Mouse (Mus musculus): ENCODE data around the gene Mutyh. TPM values are rescaled to one million over a fixed set of nuclear protein-coding genes. Genes with fewer than 3 reads are reported as not detected.

Mutyh gene
- total and polyA plus RNA-seq, 3 experiments, result 0.81 to 2.5 TPM; not detected in 1

GRCm38 (mm10) chr4:116820902-116821693, 13.6 kb downstream of the Mutyh start:
- Histone ChIP-seq H3K27me3 (ENCODE audit: control insufficient read depth in 1 of 2, insufficient read depth in 2 of 2, low read length in 2 of 2) (peaks cover 0 to 2% of the 10 kb centered on the region in 2 experiments; a peak in 1 of 4 replicates), H3K4me1 (ENCODE audit: control insufficient read depth in 1 of 2, insufficient read depth in 2 of 2, low read length in 2 of 2) (peaks cover 0 to 3% of the 10 kb centered on the region in 2 experiments; a peak in 2 of 4 replicates), H3K36me3 (ENCODE audit: control insufficient read depth in 1 of 2, insufficient read depth in 2 of 2, low read length in 2 of 2) (peaks cover 0 to 4% of the 10 kb centered on the region in 2 experiments; a peak in 2 of 4 replicates), H3K9ac (ENCODE audit: control insufficient read depth, low read depth, low read length, poor library complexity, severe bottlenecking) (peak overlapping the region; percentile 44), H3K27ac (ENCODE audit: control insufficient read depth, low read depth, low read length) (no peak overlapping the region), H3K4me3 (ENCODE audit: control insufficient read depth in 1 of 2, insufficient read depth in 1 of 2, low read depth in 2 of 2, low read length in 2 of 2) (peak overlapping the region; percentile 75 to 83), H3K79me2 (ENCODE audit: control insufficient read depth, insufficient read depth, low read length, poor library complexity) (no peaks in the 10 kb centered on the region), H3K9me3 (replicated peaks; ENCODE audit: insufficient read depth, low read length) (no peaks in the 10 kb centered on the region)
- DNase-seq (ENCODE audit: low read depth, low spot score), result peak; percentile 67
- TF ChIP-seq MAX (IDR thresholded peaks at IDR 0.05; ENCODE audit: low read length), result 0 out of 2 replicates have a peak, but pooled peaks have one; percentile 22
- no peak for TF ChIP-seq MAFK (IDR thresholded peaks at IDR 0.05; ENCODE audit: borderline replicate concordance, low read depth, low read length)
- TF ChIP-seq MXI1 (IDR thresholded peaks at IDR 0.05; ENCODE audit: low read depth, low read length), result peak; percentile 47; the same call in 1 of the 2 replicates
- no peak for TF ChIP-seq CTCF (IDR thresholded peaks at IDR 0.05 in 2 of 3, conservative IDR thresholded peaks at IDR 0.05 in 1 of 3; ENCODE audit: control insufficient read depth in 1 of 3, insufficient read depth in 1 of 3, low read depth in 2 of 3, low read length in 3 of 3, poor library complexity in 1 of 3, severe bottlenecking in 1 of 3)

DNA sequence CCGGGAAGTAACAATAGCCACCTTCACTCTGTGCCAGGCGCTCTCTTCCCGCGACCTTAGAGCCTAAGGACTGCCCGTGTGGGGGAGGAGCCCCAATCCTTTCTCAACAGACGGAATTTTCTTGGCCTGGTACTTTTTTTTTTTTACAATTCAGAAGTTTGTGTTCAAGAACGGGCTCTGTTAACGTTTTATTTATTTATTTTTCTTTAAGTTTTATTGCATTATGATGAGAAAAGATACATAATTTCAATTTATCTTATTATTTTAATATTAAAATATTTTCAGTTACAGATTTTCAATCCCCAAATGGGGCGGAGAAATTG, 14.1 kb downstream of the Mutyh start, which contains the start of gene Hpdl:
Gene Hpdl (minus strand): TSS at position 14 of the 323 bp plus-strand sequence.
- Histone ChIP-seq H3K79me2 (ENCODE audit: control insufficient read depth, insufficient read depth, low read length, poor library complexity) (no peaks in the 10 kb centered on the region), H3K27me3 (ENCODE audit: control insufficient read depth in 1 of 2, insufficient read depth in 2 of 2, low read length in 2 of 2) (peaks cover 0 to 2% of the 10 kb centered on the region in 2 experiments; a peak in 1 of 4 replicates), H3K27ac (ENCODE audit: control insufficient read depth, low read depth, low read length) (no peak within 1 kb of the TSS), H3K4me1 (ENCODE audit: control insufficient read depth in 1 of 2, insufficient read depth in 2 of 2, low read length in 2 of 2) (peaks cover 0 to 3% of the 10 kb centered on the region in 2 experiments; a peak in 2 of 4 replicates), H3K9ac (ENCODE audit: control insufficient read depth, low read depth, low read length, poor library complexity, severe bottlenecking) (peak within 1 kb of the TSS; percentile 44), H3K36me3 (ENCODE audit: control insufficient read depth in 1 of 2, insufficient read depth in 2 of 2, low read length in 2 of 2) (peaks cover 0 to 4% of the 10 kb centered on the region in 2 experiments; a peak in 2 of 4 replicates), H3K4me3 (ENCODE audit: control insufficient read depth in 1 of 2, insufficient read depth in 1 of 2, low read depth in 2 of 2, low read length in 2 of 2) (peak within 1 kb of the TSS; percentile 75 to 83), H3K9me3 (replicated peaks; ENCODE audit: insufficient read depth, low read length) (no peaks in the 10 kb centered on the region)
- TF ChIP-seq MXI1 (IDR thresholded peaks at IDR 0.05; ENCODE audit: low read depth, low read length), result no peak
- peak; percentile 65 for TF ChIP-seq ZNF384 (IDR thresholded peaks at IDR 0.05; ENCODE audit: low read depth, low read length)
- DNase-seq (ENCODE audit: low read depth, low spot score), result no peak

DNA sequence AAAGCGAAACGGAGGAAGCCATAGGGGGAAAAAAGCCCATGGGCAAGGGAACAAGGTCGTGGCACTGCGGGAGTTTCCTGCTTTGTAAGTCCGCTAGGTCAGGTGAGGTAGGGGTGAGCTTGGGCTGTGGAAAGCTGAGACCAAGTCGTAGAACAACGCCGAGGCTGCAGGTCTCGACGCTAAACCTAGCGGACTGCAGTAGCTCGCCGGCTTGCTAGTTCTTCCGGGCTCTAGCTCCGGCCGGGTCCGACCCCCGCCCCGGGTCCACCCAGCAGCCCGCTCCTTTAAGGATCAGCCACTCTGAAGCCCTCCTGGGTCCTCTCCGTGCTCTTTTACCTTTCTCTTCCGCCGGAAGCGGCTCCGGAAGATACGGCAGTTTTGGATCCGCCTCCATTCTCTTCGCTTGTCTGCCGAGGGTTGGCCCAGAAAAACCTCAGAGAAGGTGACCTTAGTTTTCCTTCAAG, 17.1 kb downstream of the Mutyh start:
- H3K36me3 ChIP-seq (ENCODE audit: control insufficient read depth in 1 of 2, insufficient read depth in 2 of 2, low read length in 2 of 2), result peaks cover 0 to 4% of the 10 kb centered on the region in 2 experiments; a peak in 2 of 4 replicates
- DNase-seq (ENCODE audit: low read depth, low spot score), result no peak
- TF ChIP-seq MAFK (IDR thresholded peaks at IDR 0.05; ENCODE audit: borderline replicate concordance, low read depth, low read length) (no peak), MYB (IDR thresholded peaks at IDR 0.05; ENCODE audit: low read depth, low read length) (no peak)
- no peaks in the 10 kb centered on the region for H3K9me3 ChIP-seq (replicated peaks; ENCODE audit: insufficient read depth, low read length)
- peaks cover 0 to 2% of the 10 kb centered on the region in 2 experiments; a peak in 1 of 4 replicates for H3K27me3 ChIP-seq (ENCODE audit: control insufficient read depth in 1 of 2, insufficient read depth in 2 of 2, low read length in 2 of 2)
- no peak overlapping the region for H3K4me3 ChIP-seq (ENCODE audit: control insufficient read depth in 1 of 2, insufficient read depth in 1 of 2, low read depth in 2 of 2, low read length in 2 of 2)
- H3K27ac ChIP-seq (ENCODE audit: control insufficient read depth, low read depth, low read length), result no peak overlapping the region
- H3K4me1 ChIP-seq (ENCODE audit: control insufficient read depth in 1 of 2, insufficient read depth in 2 of 2, low read length in 2 of 2), result peaks cover 0 to 3% of the 10 kb centered on the region in 2 experiments; a peak in 2 of 4 replicates
- no peaks in the 10 kb centered on the region for H3K79me2 ChIP-seq (ENCODE audit: control insufficient read depth, insufficient read depth, low read length, poor library complexity)
- H3K9ac ChIP-seq (ENCODE audit: control insufficient read depth, low read depth, low read length, poor library complexity, severe bottlenecking), result no peak overlapping the region

Data from MEL (cell line).